Mouse (Mus musculus) layer of hippocampus, adult 9-10 months (tissue): Measurements from ENCODE around the gene Ripk4.

ENCODE experiments used
- DNase-seq: peaks from one replicate; pipeline ENCODE4 v3.0.0; 2022; ENCODE audit warnings: low spot score

Ripk4 gene

DNA sequence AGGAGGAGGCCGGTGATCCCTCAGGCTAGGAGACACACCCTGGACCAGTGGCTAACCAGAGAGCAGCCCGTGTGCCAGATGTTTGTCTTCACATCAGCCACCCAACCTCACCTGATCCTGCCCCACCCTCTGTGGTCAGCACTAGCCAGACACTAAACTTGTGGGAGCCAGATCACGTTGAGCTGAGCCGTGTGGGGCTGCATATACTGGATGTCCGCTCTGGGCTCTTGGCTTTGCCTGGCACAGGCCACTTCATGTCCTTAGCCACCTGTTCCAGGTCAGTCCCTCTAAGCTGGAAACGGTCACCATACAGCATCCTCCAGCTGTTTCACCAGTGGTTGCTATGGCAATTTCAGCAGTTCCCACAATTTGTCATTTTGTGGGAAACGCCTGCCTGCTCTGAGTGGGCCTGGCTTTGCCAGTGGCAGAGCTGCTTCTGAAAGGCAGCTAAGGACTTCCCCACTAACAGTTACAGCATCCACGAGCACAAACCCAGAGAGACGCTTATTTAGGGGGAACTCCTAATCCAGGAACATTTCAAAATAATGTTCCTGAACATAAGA is 28.7 kb downstream of the Ripk4 start:
- no peak for DNase-seq

DNA sequence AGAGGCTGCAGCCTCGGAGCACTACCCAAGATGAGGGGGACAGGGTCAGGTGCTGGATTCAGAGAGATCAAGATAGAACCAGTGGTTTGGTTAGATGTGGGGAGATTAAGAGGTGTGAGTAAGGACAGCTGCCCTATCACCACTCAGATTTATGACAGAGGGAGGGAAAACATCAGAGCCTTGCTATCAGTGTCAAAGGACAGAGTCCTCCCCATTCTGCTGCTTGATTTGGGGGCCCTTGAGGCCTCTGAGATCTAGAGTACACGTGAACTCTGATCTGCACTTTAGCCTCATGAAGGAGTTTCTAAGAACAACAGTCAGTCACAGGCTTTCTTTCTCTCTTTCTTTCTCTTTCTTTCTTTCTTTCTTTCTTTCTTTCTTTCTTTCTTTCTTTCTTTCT is 30.0 kb downstream of the Ripk4 start:
- DNase-seq: no peak

DNA sequence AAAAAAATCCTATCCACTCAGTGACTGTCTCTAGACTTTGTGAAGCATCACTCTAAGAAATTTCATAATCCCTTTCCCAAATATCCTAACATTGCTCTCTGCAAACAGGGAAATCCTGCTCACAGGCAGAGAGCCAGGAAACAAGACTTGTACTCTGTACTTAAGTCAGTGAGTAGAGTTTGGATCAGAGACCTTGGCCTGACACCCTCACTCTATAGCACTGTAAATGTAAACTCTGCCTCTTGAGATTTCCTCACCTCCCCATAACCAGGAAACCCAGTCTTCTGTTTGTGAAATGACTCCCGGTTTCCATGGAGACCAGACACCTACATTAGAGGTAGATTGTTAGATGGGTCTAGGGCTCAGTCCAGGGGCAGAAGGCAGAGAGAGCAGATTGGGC is 33.3 kb downstream of the Ripk4 start:
- DNase-seq: no peak

DNA sequence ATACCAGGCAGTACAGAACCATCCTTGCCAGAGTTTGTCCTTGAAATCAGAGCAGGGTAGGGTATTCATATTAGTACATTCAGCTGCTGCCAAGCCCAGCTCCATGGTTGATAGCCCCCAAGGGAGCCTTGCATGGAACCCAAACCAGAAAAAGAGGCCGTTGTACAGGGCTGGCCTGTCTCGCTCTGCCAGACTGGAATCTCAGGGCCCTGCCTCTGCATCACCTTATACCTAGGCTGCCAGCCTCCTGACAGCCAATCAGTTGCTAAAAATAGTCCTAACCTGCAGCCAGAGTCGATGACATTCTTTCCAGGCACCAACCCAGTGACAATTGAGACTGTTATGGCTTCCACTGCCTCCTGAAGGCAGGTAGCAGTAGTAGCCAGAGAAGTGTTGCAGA is 37.2 kb downstream of the Ripk4 start:
- no peak for DNase-seq

DNA sequence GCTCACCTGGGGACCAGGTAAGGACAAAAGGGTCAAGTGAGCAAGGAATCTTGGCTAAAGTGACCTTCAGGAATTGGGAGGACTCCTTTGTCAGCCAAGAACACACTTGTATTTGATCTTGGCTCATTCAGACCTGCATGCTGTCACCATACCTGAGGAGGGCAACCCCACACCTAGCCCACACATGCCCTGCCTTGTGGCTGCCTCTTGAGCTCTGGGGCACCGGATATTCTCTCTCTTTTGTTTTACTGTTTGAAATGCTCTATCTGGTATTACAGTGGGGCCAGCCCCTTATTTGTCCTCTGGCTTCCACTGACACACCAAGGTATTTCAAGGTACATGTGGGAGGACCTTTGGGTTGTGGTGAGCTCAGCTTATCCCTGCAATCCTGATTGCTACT is 43.5 kb downstream of the Ripk4 start:
- no peak for DNase-seq

DNA sequence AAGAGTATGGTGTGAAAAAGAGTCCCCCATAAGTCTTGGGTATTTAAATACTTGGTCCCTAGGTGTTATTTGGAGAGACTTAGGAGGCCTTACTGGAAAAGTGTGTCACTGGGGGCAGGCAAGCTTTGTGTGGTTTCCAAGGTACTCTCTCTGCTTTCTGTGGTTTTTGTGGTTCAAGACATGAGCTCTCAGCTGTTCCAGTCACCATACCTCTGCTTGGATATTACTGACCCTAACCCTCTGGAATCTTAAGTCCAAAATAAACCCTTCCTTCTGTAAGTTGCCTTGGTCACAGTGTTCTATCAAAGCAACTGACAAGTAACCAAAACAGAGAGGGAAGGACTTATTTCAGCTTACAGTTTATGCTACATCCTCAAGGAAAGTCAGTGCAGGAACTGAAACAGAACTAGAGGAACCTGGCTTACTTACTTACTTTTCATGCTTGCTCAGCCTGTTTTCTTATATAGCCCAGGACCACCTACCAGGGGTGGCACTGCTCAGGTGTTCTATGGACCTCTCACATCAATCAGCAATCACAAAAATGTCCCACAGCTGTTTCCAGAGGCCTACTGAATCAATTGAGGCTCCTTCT is 44.1 kb downstream of the Ripk4 start:
- DNase-seq: no peak

DNA sequence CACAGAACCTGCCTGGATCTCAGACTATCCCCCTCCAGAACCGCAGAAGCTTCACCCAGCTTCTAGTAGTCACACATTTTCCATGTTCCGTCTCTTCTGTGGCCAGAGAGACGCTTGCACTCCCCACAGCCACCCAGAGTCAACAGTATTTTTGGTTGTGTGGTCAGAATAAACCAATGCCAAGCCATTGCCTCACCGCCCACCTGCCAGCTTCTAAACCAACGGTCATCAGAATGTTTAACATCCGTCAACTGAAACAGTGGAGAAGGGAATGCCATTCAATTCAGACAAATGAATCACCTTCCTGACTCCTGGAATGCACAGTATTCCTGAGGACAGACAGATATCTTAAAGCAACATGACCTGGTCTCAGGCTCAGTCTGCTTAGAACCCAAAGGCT is 47.0 kb downstream of the Ripk4 start:
- no peak for DNase-seq

DNA sequence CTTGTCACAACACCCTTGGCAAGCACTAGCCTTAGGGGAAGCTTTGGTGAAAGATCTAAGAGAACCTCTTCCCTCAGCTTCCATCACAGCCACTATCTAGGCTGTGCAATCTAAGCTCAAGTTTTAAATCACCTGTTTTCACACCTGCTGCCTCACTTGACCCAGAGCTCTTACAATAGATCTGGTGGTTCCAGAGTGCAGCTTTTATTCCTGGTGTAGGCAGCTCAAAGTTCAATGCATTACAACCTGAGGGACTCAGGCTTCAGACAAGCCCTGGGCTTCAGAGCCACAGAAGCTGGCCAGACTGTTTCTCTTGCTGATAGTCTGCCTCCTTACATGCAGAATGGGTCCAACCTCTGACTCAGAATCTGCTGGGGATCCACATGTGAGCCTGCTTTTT is 51.5 kb downstream of the Ripk4 start:
- no peak for DNase-seq

DNA sequence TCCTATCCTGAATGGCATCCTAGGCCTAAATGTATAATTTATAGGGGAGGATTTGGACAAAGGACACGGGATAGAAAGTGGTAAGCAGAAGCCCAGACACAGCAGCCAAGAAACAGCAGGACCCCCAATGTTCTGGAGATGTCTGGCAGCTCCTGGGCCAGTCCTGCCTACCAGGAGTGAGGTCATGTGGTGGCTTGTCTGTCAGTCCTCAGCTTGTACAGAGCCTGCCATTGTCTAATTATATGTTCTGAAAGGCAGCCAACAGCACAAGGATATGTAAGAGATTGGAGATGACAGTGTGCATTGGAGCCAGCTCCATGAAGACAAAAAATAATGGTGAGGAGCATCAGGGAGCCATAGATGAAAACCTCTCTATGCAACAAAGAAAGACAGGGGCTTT is 61.7 kb downstream of the Ripk4 start:
- DNase-seq: no peak

DNA sequence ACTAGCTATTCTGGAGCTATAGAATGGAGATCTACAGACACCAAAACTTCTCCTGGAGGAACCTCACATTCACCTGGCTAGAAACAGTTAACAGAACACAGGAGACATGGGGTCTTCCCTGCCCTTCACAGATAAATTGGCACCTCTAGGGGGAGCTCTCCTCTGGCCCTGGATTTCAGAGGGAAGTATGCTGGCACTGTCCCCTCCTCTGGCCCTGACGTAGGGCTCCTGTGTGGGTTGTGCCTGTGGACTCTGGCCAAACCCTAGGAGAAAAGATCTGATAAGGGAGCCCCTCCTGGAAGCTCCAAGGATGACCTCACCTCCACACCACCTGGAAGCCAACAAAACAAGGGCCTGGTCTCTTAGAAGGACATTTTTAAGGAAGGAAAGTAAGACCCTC is 65.8 kb downstream of the Ripk4 start:
- no peak for DNase-seq

DNA sequence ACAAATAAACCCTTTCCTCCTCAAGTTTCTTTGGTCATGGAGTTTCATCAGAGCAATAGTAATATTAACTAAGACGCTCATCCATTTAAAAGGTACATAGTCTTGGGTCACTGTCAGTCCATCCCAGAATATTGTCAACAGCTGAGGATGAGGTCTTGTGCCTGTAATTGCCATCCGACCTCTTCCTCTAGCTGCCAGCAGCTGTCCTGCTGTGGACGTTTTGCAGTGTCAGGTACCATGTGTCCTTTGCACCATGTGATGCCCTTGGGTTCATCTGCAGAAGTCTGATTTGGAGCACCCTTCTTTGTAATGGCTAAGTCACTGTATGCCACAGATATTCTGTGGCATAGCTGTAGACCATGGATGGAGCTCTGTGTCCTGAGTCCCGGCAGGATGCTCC is 67.9 kb downstream of the Ripk4 start:
- DNase-seq: no peak
